Mouse (Mus musculus): Measurements from ENCODE around the gene Samd4b. TPM values are rescaled to one million over a fixed set of nuclear protein-coding genes. Genes with fewer than 3 reads are reported as not detected.

The Samd4b gene
- total and polyA plus RNA-seq, 3 experiments = 6.4 to 45.9 TPM; not detected in 1

GRCm38 (mm10) chr7:28482854-28483253 is 115.1 kb downstream of the Samd4b start:
- H3K9me3 ChIP-seq (replicated peaks; ENCODE audit: insufficient read depth, low read length) = no peaks in the 10 kb centered on the region
- no peak for DNase-seq (ENCODE audit: low read depth, low spot score)
- H3K36me3 ChIP-seq (ENCODE audit: control insufficient read depth in 1 of 2, insufficient read depth in 2 of 2, low read length in 2 of 2) = no peaks in the 10 kb centered on the region
- H3K4me3 ChIP-seq (ENCODE audit: control insufficient read depth in 1 of 2, insufficient read depth in 1 of 2, low read depth in 2 of 2, low read length in 2 of 2) = no peak overlapping the region
- H3K4me1 ChIP-seq (ENCODE audit: control insufficient read depth in 1 of 2, insufficient read depth in 2 of 2, low read length in 2 of 2) = no peaks in the 10 kb centered on the region
- no peaks in the 10 kb centered on the region for H3K79me2 ChIP-seq (ENCODE audit: control insufficient read depth, insufficient read depth, low read length, poor library complexity)
- TF ChIP-seq GABPA (IDR thresholded peaks at IDR 0.05; ENCODE audit: low read depth, low read length) (no peak), TCF12 (IDR thresholded peaks at IDR 0.05; ENCODE audit: low read depth, low read length) (no peak), MEF2A (IDR thresholded peaks at IDR 0.05; ENCODE audit: extremely low read depth, insufficient replicate concordance, low read depth, low read length, poor library complexity, severe bottlenecking) (no peak), UBTF (IDR thresholded peaks at IDR 0.05; ENCODE audit: borderline replicate concordance, insufficient read depth, low read depth, low read length) (no peak), EP300 (IDR thresholded peaks at IDR 0.05; ENCODE audit: low read depth in 1 of 2, low read length in 2 of 2) (no peak), SMC3 (IDR thresholded peaks at IDR 0.05; ENCODE audit: low read depth, low read length) (no peak), USF2 (IDR thresholded peaks at IDR 0.05; ENCODE audit: borderline replicate concordance in 1 of 2, insufficient read depth in 1 of 2, low read depth in 1 of 2, low read length in 2 of 2) (no peak), HCFC1 (IDR thresholded peaks at IDR 0.05; ENCODE audit: low read depth, low read length) (no peak)
- H3K27ac ChIP-seq (ENCODE audit: control insufficient read depth, low read depth, low read length) = no peak overlapping the region
- H3K9ac ChIP-seq (ENCODE audit: control insufficient read depth, low read depth, low read length, poor library complexity, severe bottlenecking) = no peak overlapping the region
- H3K27me3 ChIP-seq (ENCODE audit: control insufficient read depth in 1 of 2, insufficient read depth in 2 of 2, low read length in 2 of 2) = 0 out of 4 replicates have a peak, but pooled peaks cover 0 to under 1% of the 10 kb centered on the region in 2 experiments

GRCm38 (mm10) chr7:28478854-28479253 is 119.1 kb downstream of the Samd4b start:
- Histone ChIP-seq H3K27ac (ENCODE audit: control insufficient read depth, low read depth, low read length) (no peak overlapping the region), H3K36me3 (ENCODE audit: control insufficient read depth in 1 of 2, insufficient read depth in 2 of 2, low read length in 2 of 2) (no peaks in the 10 kb centered on the region), H3K9ac (ENCODE audit: control insufficient read depth, low read depth, low read length, poor library complexity, severe bottlenecking) (no peak overlapping the region), H3K79me2 (ENCODE audit: control insufficient read depth, insufficient read depth, low read length, poor library complexity) (no peaks in the 10 kb centered on the region), H3K4me3 (ENCODE audit: control insufficient read depth in 1 of 2, insufficient read depth in 1 of 2, low read depth in 2 of 2, low read length in 2 of 2) (no peak overlapping the region), H3K4me1 (ENCODE audit: control insufficient read depth in 1 of 2, insufficient read depth in 2 of 2, low read length in 2 of 2) (no peaks in the 10 kb centered on the region), H3K27me3 (ENCODE audit: control insufficient read depth in 1 of 2, insufficient read depth in 2 of 2, low read length in 2 of 2) (no peaks in the 10 kb centered on the region), H3K9me3 (replicated peaks; ENCODE audit: insufficient read depth, low read length) (no peaks in the 10 kb centered on the region)
- TF ChIP-seq BHLHE40 (IDR thresholded peaks at IDR 0.05; ENCODE audit: borderline replicate concordance, low read depth, low read length) = no peak
- TF ChIP-seq MAFK (IDR thresholded peaks at IDR 0.05; ENCODE audit: borderline replicate concordance, low read depth, low read length) = no peak
- no peak for TF ChIP-seq USF1 (IDR thresholded peaks at IDR 0.05; ENCODE audit: low read depth, low read length)
- no peak for TF ChIP-seq MAZ (IDR thresholded peaks at IDR 0.05; ENCODE audit: low read depth, low read length)
- TF ChIP-seq CHD2 (IDR thresholded peaks at IDR 0.05; ENCODE audit: low read length) = no peak
- no peak for TF ChIP-seq MAX (IDR thresholded peaks at IDR 0.05; ENCODE audit: low read length)
- no peak for TF ChIP-seq CTCF (IDR thresholded peaks at IDR 0.05 in 2 of 3, conservative IDR thresholded peaks at IDR 0.05 in 1 of 3; ENCODE audit: control insufficient read depth in 1 of 3, insufficient read depth in 1 of 3, low read depth in 2 of 3, low read length in 3 of 3, poor library complexity in 1 of 3, severe bottlenecking in 1 of 3)
- TF ChIP-seq TBP (IDR thresholded peaks at IDR 0.05; ENCODE audit: low read depth, low read length) = no peak
- TF ChIP-seq POLR2AphosphoS5 (IDR thresholded peaks at IDR 0.05; ENCODE audit: borderline replicate concordance, low read depth, low read length) = no peak
- TF ChIP-seq TCF12 (IDR thresholded peaks at IDR 0.05; ENCODE audit: low read depth, low read length) = no peak
- TF ChIP-seq ETS1 (IDR thresholded peaks at IDR 0.05; ENCODE audit: low read depth, low read length) = no peak
- TF ChIP-seq USF2 (IDR thresholded peaks at IDR 0.05; ENCODE audit: borderline replicate concordance in 1 of 2, insufficient read depth in 1 of 2, low read depth in 1 of 2, low read length in 2 of 2) = no peak
- TF ChIP-seq MXI1 (IDR thresholded peaks at IDR 0.05; ENCODE audit: low read depth, low read length) = no peak
- no peak for TF ChIP-seq RCOR1 (IDR thresholded peaks at IDR 0.05; ENCODE audit: low read depth, low read length)
- TF ChIP-seq HCFC1 (IDR thresholded peaks at IDR 0.05; ENCODE audit: low read depth, low read length) = no peak
- no peak for TF ChIP-seq RAD21 (IDR thresholded peaks at IDR 0.05; ENCODE audit: low read depth, low read length)
- no peak for TF ChIP-seq ZKSCAN1 (IDR thresholded peaks at IDR 0.05; ENCODE audit: low read depth, low read length)
- TF ChIP-seq ZC3H11A (IDR thresholded peaks at IDR 0.05; ENCODE audit: low read depth, low read length) = no peak
- no peak for TF ChIP-seq GATA1 (IDR thresholded peaks at IDR 0.05; ENCODE audit: low read depth, low read length)
- peak; percentile 20 for DNase-seq (ENCODE audit: low read depth, low spot score)

Data from MEL (cell line).